Mouse (Mus musculus): ENCODE data around the gene Gm21964. TPM values are rescaled to one million over a fixed set of nuclear protein-coding genes. Genes with fewer than 3 reads are reported as not detected.

The Gm21964 gene
- total RNA-seq (2012; rRNA removed) (not detected in 2 replicates), polyA plus RNA-seq (2012; ENCODE audit: insufficient read depth in 1 of 2, insufficient read length in 2 of 2, low read depth in 1 of 2, low replicate concordance in 2 of 2, missing spikeins in 1 of 2) (not detected)

DNA sequence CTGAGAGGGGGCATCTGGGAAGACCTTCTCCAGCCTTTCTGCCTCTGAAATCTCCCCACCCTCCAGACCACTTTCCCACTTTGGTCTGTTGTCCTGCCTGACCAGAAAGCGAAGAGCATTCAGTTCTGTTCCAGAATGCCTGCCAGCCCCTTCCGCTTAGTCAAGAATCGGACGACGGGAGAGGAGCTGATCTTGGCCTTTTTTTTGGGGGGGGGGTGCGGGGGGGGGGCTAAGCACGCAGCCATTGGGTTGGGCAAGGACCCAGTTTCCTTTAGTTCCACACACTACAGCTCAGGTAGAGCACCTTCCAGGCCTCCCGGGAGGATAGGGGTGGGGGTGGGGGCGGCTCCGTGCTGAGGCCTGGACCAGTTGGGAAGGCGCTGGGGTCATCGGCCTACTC, at the start of gene Gm21964:
Gm21964 (plus strand) TSS at position 301 of the 400 bp plus-strand sequence.
- H3K27me3 ChIP-seq (ENCODE audit: control insufficient read depth in 1 of 2, insufficient read depth in 2 of 2, low read length in 2 of 2), result no peaks in the 10 kb centered on the region
- no peak within 1 kb of the TSS for H3K4me3 ChIP-seq (ENCODE audit: control insufficient read depth in 1 of 2, insufficient read depth in 1 of 2, low read depth in 2 of 2, low read length in 2 of 2)
- no peaks in the 10 kb centered on the region for H3K4me1 ChIP-seq (ENCODE audit: control insufficient read depth in 1 of 2, insufficient read depth in 2 of 2, low read length in 2 of 2)
- H3K9ac ChIP-seq (ENCODE audit: control insufficient read depth, low read depth, low read length, poor library complexity, severe bottlenecking), result no peak within 1 kb of the TSS
- no peaks in the 10 kb centered on the region for H3K79me2 ChIP-seq (ENCODE audit: control insufficient read depth, insufficient read depth, low read length, poor library complexity)
- H3K9me3 ChIP-seq (replicated peaks; ENCODE audit: insufficient read depth, low read length), result no peaks in the 10 kb centered on the region
- TF ChIP-seq MAFK (IDR thresholded peaks at IDR 0.05; ENCODE audit: borderline replicate concordance, low read depth, low read length), result no peak
- no peak for TF ChIP-seq MYC (IDR thresholded peaks at IDR 0.05; ENCODE audit: low read depth, low read length)
- no peak for TF ChIP-seq MAX (IDR thresholded peaks at IDR 0.05; ENCODE audit: low read length)
- no peak for TF ChIP-seq NELFE (IDR thresholded peaks at IDR 0.05; ENCODE audit: low read depth, low read length)
- TF ChIP-seq HCFC1 (IDR thresholded peaks at IDR 0.05; ENCODE audit: low read depth, low read length), result no peak
- TF ChIP-seq TBP (IDR thresholded peaks at IDR 0.05; ENCODE audit: low read depth, low read length), result no peak
- TF ChIP-seq POLR2AphosphoS2 (IDR thresholded peaks at IDR 0.05; ENCODE audit: low read length), result no peak
- TF ChIP-seq CHD1 (IDR thresholded peaks at IDR 0.05; ENCODE audit: low read depth, low read length), result no peak
- no peak for TF ChIP-seq MAZ (IDR thresholded peaks at IDR 0.05; ENCODE audit: low read depth, low read length)
- no peak within 1 kb of the TSS for H3K27ac ChIP-seq (ENCODE audit: control insufficient read depth, low read depth, low read length)
- DNase-seq (ENCODE audit: low read depth, low spot score), result no peak
- no peaks in the 10 kb centered on the region for H3K36me3 ChIP-seq (ENCODE audit: control insufficient read depth in 1 of 2, insufficient read depth in 2 of 2, low read length in 2 of 2)

DNA sequence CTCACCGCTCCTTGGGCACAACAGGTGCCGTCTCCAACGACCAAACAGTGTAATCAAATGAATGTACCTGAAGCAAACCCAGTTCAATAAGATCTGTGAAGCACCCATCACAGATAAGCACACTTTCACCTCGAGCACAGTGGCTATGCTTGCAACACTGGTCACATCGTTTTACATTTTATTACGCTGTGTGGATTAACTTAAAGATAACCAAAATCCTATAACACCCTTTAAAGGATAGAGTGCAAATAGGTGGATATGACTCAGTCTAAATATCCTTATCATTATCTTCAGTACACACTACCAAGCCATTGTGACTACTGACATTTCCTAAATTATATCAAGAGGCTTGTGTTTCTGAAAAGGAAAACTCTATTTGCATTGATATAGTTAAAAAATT, 49.8 kb upstream of the Gm21964 start:
- Histone ChIP-seq H3K36me3 (ENCODE audit: control insufficient read depth in 1 of 2, insufficient read depth in 2 of 2, low read length in 2 of 2) (no peaks in the 10 kb centered on the region), H3K9me3 (replicated peaks; ENCODE audit: insufficient read depth, low read length) (no peaks in the 10 kb centered on the region), H3K79me2 (ENCODE audit: control insufficient read depth, insufficient read depth, low read length, poor library complexity) (no peaks in the 10 kb centered on the region), H3K4me3 (ENCODE audit: control insufficient read depth in 1 of 2, insufficient read depth in 1 of 2, low read depth in 2 of 2, low read length in 2 of 2) (no peak overlapping the region), H3K27me3 (ENCODE audit: control insufficient read depth in 1 of 2, insufficient read depth in 2 of 2, low read length in 2 of 2) (no peaks in the 10 kb centered on the region), H3K4me1 (ENCODE audit: control insufficient read depth in 1 of 2, insufficient read depth in 2 of 2, low read length in 2 of 2) (no peaks in the 10 kb centered on the region), H3K27ac (ENCODE audit: control insufficient read depth, low read depth, low read length) (no peak overlapping the region), H3K9ac (ENCODE audit: control insufficient read depth, low read depth, low read length, poor library complexity, severe bottlenecking) (no peak overlapping the region)
- DNase-seq (ENCODE audit: low read depth, low spot score), result no peak
- TF ChIP-seq GATA1 (IDR thresholded peaks at IDR 0.05; ENCODE audit: low read depth, low read length) (no peak), USF2 (IDR thresholded peaks at IDR 0.05; ENCODE audit: borderline replicate concordance in 1 of 2, insufficient read depth in 1 of 2, low read depth in 1 of 2, low read length in 2 of 2) (no peak), MYB (IDR thresholded peaks at IDR 0.05; ENCODE audit: low read depth, low read length) (no peak), JUND (IDR thresholded peaks at IDR 0.05; ENCODE audit: low read depth, low read length) (no peak), NELFE (IDR thresholded peaks at IDR 0.05; ENCODE audit: low read depth, low read length) (no peak), KAT2A (conservative IDR thresholded peaks at IDR 0.05; ENCODE audit: low read depth, low read length) (no peak), HCFC1 (IDR thresholded peaks at IDR 0.05; ENCODE audit: low read depth, low read length) (no peak), POLR2A (IDR thresholded peaks at IDR 0.05; ENCODE audit: control insufficient read depth in 1 of 2, insufficient read depth in 1 of 2, low read depth in 1 of 2, low read length in 2 of 2, poor library complexity in 1 of 2) (no peak), RCOR1 (IDR thresholded peaks at IDR 0.05; ENCODE audit: low read depth, low read length) (no peak), EP300 (IDR thresholded peaks at IDR 0.05; ENCODE audit: low read depth in 1 of 2, low read length in 2 of 2) (no peak), USF1 (IDR thresholded peaks at IDR 0.05; ENCODE audit: low read depth, low read length) (no peak)
